In the genomic region with DNA sequence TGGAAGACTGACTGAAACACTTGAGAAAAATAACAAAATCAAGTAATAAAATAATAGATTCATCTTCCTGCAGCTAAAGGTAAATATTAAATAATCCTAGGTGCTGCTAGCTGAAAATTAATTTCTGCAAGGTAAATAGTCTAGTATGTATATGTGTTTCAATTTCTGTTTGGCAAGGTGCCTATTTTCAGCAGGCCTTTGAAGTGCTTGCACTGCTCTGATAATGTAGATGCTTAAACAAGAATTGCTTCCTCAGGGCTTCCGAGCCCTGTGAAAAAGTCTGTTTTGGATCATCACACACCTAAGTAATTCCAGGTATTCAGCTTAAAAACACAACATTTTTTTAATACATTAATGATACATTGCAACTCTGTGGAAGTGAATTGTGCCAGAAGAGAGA, we compare ENCODE assay signal across 23 mouse cellular contexts.
DNase-seq lines count a peak whose midpoint lies in the region; ATAC-seq and TF ChIP-seq lines count a peak whose summit lies in the region.
"Had no signal": no experiment of that assay in that cellular context is flagged by ENCODE, and none has a peak within 500 bp of the region (broad histone marks: within the 10 kb centered on the region; RNA-seq: fewer than 3 reads in every experiment).

No protein-coding gene starts in this region.

- 69% methylated on average over 1 of the region's 1 CpGs for WGBS in midbrain, embryonic 14.5 days
- 89% methylated on average over 1 of the region's 1 CpGs for WGBS in midbrain, embryonic 10.5 days
- WGBS in midbrain, embryonic 15.5 days, result 47% methylated on average over 1 of the region's 1 CpGs
- 89% methylated on average over 1 of the region's 1 CpGs for WGBS in midbrain, embryonic 11.5 days
- WGBS in midbrain, embryonic 16.5 days, result 40% methylated on average over 1 of the region's 1 CpGs
- 62% methylated on average over 1 of the region's 1 CpGs for WGBS in midbrain, embryonic 13.5 days
- WGBS in limb, embryonic 10.5 days, result 41% methylated on average over 1 of the region's 1 CpGs

- no peak for TF ChIP-seq POLR2A in brain, embryonic 14.5 days (IDR thresholded peaks at IDR 0.05; ENCODE audit: borderline replicate concordance, extremely low read depth, insufficient read depth, insufficient read length, poor library complexity, severe bottlenecking)

- H3K9ac ChIP-seq in midbrain, embryonic 14.5 days (replicated peaks; ENCODE audit: low read length), result no peak overlapping the region
- H3K9ac ChIP-seq in midbrain, embryonic 15.5 days, result no peak overlapping the region
- no peak overlapping the region for H3K9ac ChIP-seq in midbrain, embryonic 11.5 days (ENCODE audit: low read length)
- no peak overlapping the region for H3K9ac ChIP-seq in midbrain, embryonic 16.5 days (ENCODE audit: low read depth, low read length)
- H3K9ac ChIP-seq in midbrain, embryonic 13.5 days (replicated peaks), result no peak overlapping the region

- no peak overlapping the region for H3K27ac ChIP-seq in midbrain, embryonic 14.5 days (replicated peaks; ENCODE audit: low read depth, low read length)
- H3K27ac ChIP-seq in midbrain, embryonic 10.5 days (replicated peaks), result no peak overlapping the region
- peak overlapping the region; percentile 34; the same call in 1 of the 2 replicates for H3K27ac ChIP-seq in midbrain, embryonic 15.5 days
- H3K27ac ChIP-seq in midbrain, embryonic 11.5 days (ENCODE audit: low read depth, low read length), result no peak overlapping the region
- no peak overlapping the region for H3K27ac ChIP-seq in midbrain, embryonic 16.5 days (ENCODE audit: low read length)
- H3K27ac ChIP-seq in midbrain, embryonic 13.5 days, result no peak overlapping the region
- no peak overlapping the region for H3K27ac ChIP-seq in limb, embryonic 10.5 days

- no peak for TF ChIP-seq CTCF in brain, embryonic 14.5 days (IDR thresholded peaks at IDR 0.05; ENCODE audit: borderline replicate concordance, extremely low read depth, insufficient read depth, insufficient read length)

- no peak overlapping the region for H3K4me2 ChIP-seq in midbrain, embryonic 14.5 days (ENCODE audit: low read length)
- no peak overlapping the region for H3K4me2 ChIP-seq in midbrain, embryonic 15.5 days
- no peak overlapping the region for H3K4me2 ChIP-seq in midbrain, embryonic 11.5 days
- H3K4me2 ChIP-seq in midbrain, embryonic 16.5 days (ENCODE audit: low read length), result no peak overlapping the region
- no peak overlapping the region for H3K4me2 ChIP-seq in midbrain, embryonic 13.5 days (replicated peaks)

- DNase-seq in midbrain, embryonic 14.5 days, result peak; percentile 45
- DNase-seq in midbrain, embryonic 10.5 days (ENCODE audit: low spot score), result no peak
- no peak for DNase-seq in midbrain, embryonic 11.5 days (ENCODE audit: low spot score, missing footprints)
- DNase-seq in brain, embryonic 14.5 days (ENCODE audit: low read depth), result peak; percentile 54
- DNase-seq in limb, embryonic 10.5 days (ENCODE audit: low spot score), result no peak
- DNase-seq: adrenal gland, adult 2 months; adrenal gland, adult 8-10 months; adrenal gland, postnatal 10 days; adrenal gland, postnatal 14 days; adrenal gland, postnatal 25 days; adrenal gland, postnatal 36 days; B cell, adult 2 months; cerebellum, adult 11 months; cerebellum, adult 11-12 months; cerebellum, adult 18-20 months had no signal

- H3K36me3 ChIP-seq in midbrain, embryonic 14.5 days (ENCODE audit: control insufficient read depth, insufficient read depth, low read length), result no peaks in the 10 kb centered on the region
- no peaks in the 10 kb centered on the region for H3K36me3 ChIP-seq in midbrain, embryonic 10.5 days
- H3K36me3 ChIP-seq in midbrain, embryonic 15.5 days (replicated peaks), result no peaks in the 10 kb centered on the region
- H3K36me3 ChIP-seq in midbrain, embryonic 11.5 days (ENCODE audit: control insufficient read depth, insufficient read depth, low read length), result no peaks in the 10 kb centered on the region
- no peaks in the 10 kb centered on the region for H3K36me3 ChIP-seq in midbrain, embryonic 16.5 days (ENCODE audit: control insufficient read depth, insufficient read depth, low read length)
- no peaks in the 10 kb centered on the region for H3K36me3 ChIP-seq in midbrain, embryonic 13.5 days
- H3K36me3 ChIP-seq in limb, embryonic 10.5 days, result no peaks in the 10 kb centered on the region
- H3K36me3 ChIP-seq: G1E had no signal

- H3K9me3 ChIP-seq in midbrain, embryonic 14.5 days (ENCODE audit: control insufficient read depth, low read length), result no peaks in the 10 kb centered on the region
- no peaks in the 10 kb centered on the region for H3K9me3 ChIP-seq in midbrain, embryonic 10.5 days (replicated peaks)
- H3K9me3 ChIP-seq in midbrain, embryonic 15.5 days, result no peaks in the 10 kb centered on the region
- no peaks in the 10 kb centered on the region for H3K9me3 ChIP-seq in midbrain, embryonic 11.5 days (ENCODE audit: control insufficient read depth, low read length)
- no peaks in the 10 kb centered on the region for H3K9me3 ChIP-seq in midbrain, embryonic 16.5 days (replicated peaks; ENCODE audit: control insufficient read depth, low read length, poor library complexity, severe bottlenecking)
- H3K9me3 ChIP-seq in midbrain, embryonic 13.5 days, result no peaks in the 10 kb centered on the region
- H3K9me3 ChIP-seq in limb, embryonic 10.5 days (replicated peaks), result no peaks in the 10 kb centered on the region
- H3K9me3 ChIP-seq: G1E had no signal

- ATAC-seq in midbrain, embryonic 14.5 days (ENCODE audit: low FRiP score, low TSS enrichment), result no peak
- peak; percentile 74; the same call in 1 of the 2 replicates for ATAC-seq in midbrain, embryonic 15.5 days (replicated peaks)
- no peak for ATAC-seq in midbrain, embryonic 11.5 days (ENCODE audit: low FRiP score)
- ATAC-seq in midbrain, embryonic 16.5 days, result 0 out of 2 replicates have a peak, but pooled peaks have one; percentile 32
- ATAC-seq in midbrain, embryonic 13.5 days, result no peak
- ATAC-seq: activated CD4-positive, CD25-positive, alpha-beta regulatory T cell, adult 4 months; CD4-positive, CD25-positive, alpha-beta regulatory T cell, adult 4 months; Patski had no signal

- H3K4me1 ChIP-seq in midbrain, embryonic 14.5 days (ENCODE audit: control insufficient read depth, insufficient read depth, low read length), result no peaks in the 10 kb centered on the region
- H3K4me1 ChIP-seq in midbrain, embryonic 10.5 days, result no peaks in the 10 kb centered on the region
- H3K4me1 ChIP-seq in midbrain, embryonic 15.5 days, result peaks cover 6% of the 10 kb centered on the region
- no peaks in the 10 kb centered on the region for H3K4me1 ChIP-seq in midbrain, embryonic 11.5 days (ENCODE audit: control insufficient read depth, insufficient read depth, low read length)
- no peaks in the 10 kb centered on the region; the same call in 1 of the 2 replicates for H3K4me1 ChIP-seq in midbrain, embryonic 16.5 days (ENCODE audit: control insufficient read depth, insufficient read depth, low read length)
- H3K4me1 ChIP-seq in midbrain, embryonic 13.5 days (replicated peaks), result no peaks in the 10 kb centered on the region
- 0 out of 2 replicates have a peak, but pooled peaks cover 3% of the 10 kb centered on the region for H3K4me1 ChIP-seq in limb, embryonic 10.5 days

- no peaks in the 10 kb centered on the region for H3K27me3 ChIP-seq in midbrain, embryonic 14.5 days (ENCODE audit: control insufficient read depth, insufficient read depth, low read length)
- no peaks in the 10 kb centered on the region for H3K27me3 ChIP-seq in midbrain, embryonic 10.5 days (ENCODE audit: low read depth, poor library complexity, severe bottlenecking)
- H3K27me3 ChIP-seq in midbrain, embryonic 15.5 days (replicated peaks), result no peaks in the 10 kb centered on the region
- H3K27me3 ChIP-seq in midbrain, embryonic 11.5 days (ENCODE audit: control insufficient read depth, insufficient read depth, low read length), result no peaks in the 10 kb centered on the region
- no peaks in the 10 kb centered on the region for H3K27me3 ChIP-seq in midbrain, embryonic 16.5 days (ENCODE audit: control insufficient read depth, insufficient read depth, low read depth, low read length)
- no peaks in the 10 kb centered on the region for H3K27me3 ChIP-seq in midbrain, embryonic 13.5 days
- no peaks in the 10 kb centered on the region for H3K27me3 ChIP-seq in limb, embryonic 10.5 days (ENCODE audit: low read depth, poor library complexity, severe bottlenecking)
- H3K27me3 ChIP-seq: CH12.LX, Patski had no signal

- no peak overlapping the region for H3K4me3 ChIP-seq in midbrain, embryonic 14.5 days (replicated peaks; ENCODE audit: low read depth, low read length)
- no peak overlapping the region for H3K4me3 ChIP-seq in midbrain, embryonic 10.5 days
- no peak overlapping the region for H3K4me3 ChIP-seq in midbrain, embryonic 15.5 days
- H3K4me3 ChIP-seq in midbrain, embryonic 11.5 days (ENCODE audit: low read depth, low read length), result no peak overlapping the region
- H3K4me3 ChIP-seq in midbrain, embryonic 16.5 days (ENCODE audit: low read depth, low read length), result no peak overlapping the region
- H3K4me3 ChIP-seq in midbrain, embryonic 13.5 days (replicated peaks), result no peak overlapping the region
- no peak overlapping the region for H3K4me3 ChIP-seq in limb, embryonic 10.5 days

Comparison
In these comparisons a context has a peak if more than half of its experiments do, and no peak if none do; other contexts are left out.
1. ATAC-seq: peak in midbrain, embryonic 15.5 days (single experiment) and midbrain, embryonic 16.5 days (single experiment); none in midbrain, embryonic 14.5 days (single experiment), midbrain, embryonic 11.5 days (single experiment) and midbrain, embryonic 13.5 days (single experiment).
2. DNase-seq: peak in midbrain, embryonic 14.5 days (single experiment) and brain, embryonic 14.5 days (single experiment); none in midbrain, embryonic 10.5 days (single experiment), midbrain, embryonic 11.5 days (single experiment) and limb, embryonic 10.5 days (single experiment).